Mouse (Mus musculus): ENCODE measurements at regions not wholly inside any gene's neighbourhood (a gene's known extent, or its start where the extent isn't known, plus 50 kb on each side); places are given as distances from the start of the nearest gene placed in this dataset.
"Not testable (repeated sequence)": the region's sequence is repeated elsewhere in the genome, so short reads cannot be mapped to it uniquely, and the experiment has no call there.

- DNase-seq, result no peak
These were observed 236.8 kb upstream of the Rarb start for GRCm38 (mm10) chr14:17055741-17056140.

- DNase-seq, result no peak
These were observed 235.4 kb upstream of the Rarb start for GRCm38 (mm10) chr14:17054381-17054780.

GRCm38 (mm10) chr14:17046808-17047207, 227.9 kb upstream of the Rarb start:
- no peak for DNase-seq

- no peak for DNase-seq
These were observed 226.6 kb upstream of the Rarb start for GRCm38 (mm10) chr14:17045426-17046132.

- no peak for DNase-seq
These were observed 201.8 kb upstream of the Rarb start for GRCm38 (mm10) chr14:17020603-17021356.

GRCm38 (mm10) chr14:17012931-17013330, 194.0 kb upstream of the Rarb start:
- no peak for DNase-seq

GRCm38 (mm10) chr14:17012200-17012599, 193.2 kb upstream of the Rarb start:
- DNase-seq, result no peak

GRCm38 (mm10) chr14:17005194-17006018, 186.4 kb upstream of the Rarb start:
- DNase-seq, result no peak

GRCm38 (mm10) chr14:17004714-17005113, 185.8 kb upstream of the Rarb start:
- no peak for DNase-seq

- no peak for DNase-seq
These were observed 177.8 kb upstream of the Rarb start for GRCm38 (mm10) chr14:16996716-16997115.

- DNase-seq, result not testable (repeated sequence)
These were observed 152.0 kb upstream of the Rarb start for GRCm38 (mm10) chr14:16970911-16971310.

- DNase-seq, result no peak
These were observed 145.9 kb upstream of the Rarb start for GRCm38 (mm10) chr14:16964717-16965391.

GRCm38 (mm10) chr14:16962216-16962826, 143.4 kb upstream of the Rarb start:
- no peak for DNase-seq

- no peak for DNase-seq
These were observed 138.8 kb upstream of the Rarb start for GRCm38 (mm10) chr14:16957802-16958201.

- DNase-seq, result no peak
These were observed 135.8 kb upstream of the Rarb start for GRCm38 (mm10) chr14:16954511-16955443.

GRCm38 (mm10) chr14:16948736-16949135, 129.8 kb upstream of the Rarb start:
- DNase-seq, result no peak

- no peak for DNase-seq
These were observed 125.5 kb upstream of the Rarb start for GRCm38 (mm10) chr14:16944441-16944840.

- no peak for DNase-seq
These were observed 124.6 kb upstream of the Rarb start for GRCm38 (mm10) chr14:16943531-16943930.

GRCm38 (mm10) chr14:16927136-16927535, 108.2 kb upstream of the Rarb start:
- no peak for DNase-seq

- DNase-seq, result no peak
These were observed 82.7 kb upstream of the Rarb start for GRCm38 (mm10) chr14:16901534-16902147.
